Mouse (Mus musculus) neural tube, embryonic 14.5 days (tissue): ENCODE data around the gene Tasp1. TPM values are rescaled to one million over a fixed set of nuclear protein-coding genes. Genes with fewer than 3 reads are reported as not detected.

Experiments
- ATAC-seq: fragments of 200-750 bp; cut with Nextera tagmentation; 2 replicates; pipeline ENCODE4 v1.8.0; 2017; ENCODE audit warnings: low read depth, mild to moderate bottlenecking, moderate TSS enrichment, moderate library complexity
- H3K27ac ChIP-seq: fragments of 300-500 bp; sonication (generic); 2 replicates; pipeline ENCODE4 v1.5.1; 2014; ENCODE audit warnings: low read depth, mild to moderate bottlenecking, control low read depth, low read length, moderate library complexity, mixed read lengths
- H3K27me3 ChIP-seq: fragments of 300-500 bp; sonication (generic); 2 replicates; pipeline ENCODE4 v1.6.1; 2014; ENCODE audit warnings: low read length; ENCODE audit not compliant: control insufficient read depth, insufficient read depth
- H3K36me3 ChIP-seq: fragments of 300-500 bp; sonication (generic); 2 replicates; pipeline ENCODE4 v1.6.1; 2014; ENCODE audit warnings: low read length, mixed read lengths; ENCODE audit not compliant: control insufficient read depth, insufficient read depth
- H3K4me1 ChIP-seq: fragments of 300-500 bp; sonication (generic); 2 replicates; pipeline ENCODE4 v1.6.1; 2014; ENCODE audit warnings: low read length; ENCODE audit not compliant: control insufficient read depth, insufficient read depth
- H3K4me2 ChIP-seq: fragments of 300-500 bp; sonication (generic); 2 replicates; pipeline ENCODE4 v1.6.1; 2014; ENCODE audit warnings: mild to moderate bottlenecking, low read depth, low read length, control low read depth
- H3K4me3 ChIP-seq: fragments of 300-500 bp; sonication (generic); 2 replicates; pipeline ENCODE4 v1.5.1; 2014; ENCODE audit warnings: low read depth, low read length, control low read depth, mixed read lengths
- H3K9ac ChIP-seq: fragments of 300-500 bp; sonication (generic); replicated peaks from 2 replicates; pipeline ENCODE4 v1.6.1; 2014; ENCODE audit warnings: low read depth, mild to moderate bottlenecking, control low read depth, low read length, mixed read lengths
- H3K9me3 ChIP-seq: fragments of 300-500 bp; sonication (generic); 2 replicates; pipeline ENCODE4 v1.6.1; 2016; ENCODE audit warnings: low read length; ENCODE audit not compliant: control insufficient read depth
- WGBS: fragments of 180-500 bp; shearing (Covaris S2); extraction: QIAGEN DNeasy Blood & Tissue Kit; methylation state at CpG from one replicate; pipeline ENCODE4 v1.1.7; 2014; 5-methylcytosine and 5-hydroxymethylcytosine counted together
- polyA plus RNA-seq: library from polyadenylated mRNA; unstranded; fragments of >200 nt; fragmentation: Nextera tagmentation; extraction: Ambion mirVana; gene quantifications from 2 replicates; pipeline ENCODE4 v1.2.1, GENCODE M21; 2014

Tasp1 gene
- polyA plus RNA-seq = 19.0 and 21.9 TPM in 2 replicates

DNA sequence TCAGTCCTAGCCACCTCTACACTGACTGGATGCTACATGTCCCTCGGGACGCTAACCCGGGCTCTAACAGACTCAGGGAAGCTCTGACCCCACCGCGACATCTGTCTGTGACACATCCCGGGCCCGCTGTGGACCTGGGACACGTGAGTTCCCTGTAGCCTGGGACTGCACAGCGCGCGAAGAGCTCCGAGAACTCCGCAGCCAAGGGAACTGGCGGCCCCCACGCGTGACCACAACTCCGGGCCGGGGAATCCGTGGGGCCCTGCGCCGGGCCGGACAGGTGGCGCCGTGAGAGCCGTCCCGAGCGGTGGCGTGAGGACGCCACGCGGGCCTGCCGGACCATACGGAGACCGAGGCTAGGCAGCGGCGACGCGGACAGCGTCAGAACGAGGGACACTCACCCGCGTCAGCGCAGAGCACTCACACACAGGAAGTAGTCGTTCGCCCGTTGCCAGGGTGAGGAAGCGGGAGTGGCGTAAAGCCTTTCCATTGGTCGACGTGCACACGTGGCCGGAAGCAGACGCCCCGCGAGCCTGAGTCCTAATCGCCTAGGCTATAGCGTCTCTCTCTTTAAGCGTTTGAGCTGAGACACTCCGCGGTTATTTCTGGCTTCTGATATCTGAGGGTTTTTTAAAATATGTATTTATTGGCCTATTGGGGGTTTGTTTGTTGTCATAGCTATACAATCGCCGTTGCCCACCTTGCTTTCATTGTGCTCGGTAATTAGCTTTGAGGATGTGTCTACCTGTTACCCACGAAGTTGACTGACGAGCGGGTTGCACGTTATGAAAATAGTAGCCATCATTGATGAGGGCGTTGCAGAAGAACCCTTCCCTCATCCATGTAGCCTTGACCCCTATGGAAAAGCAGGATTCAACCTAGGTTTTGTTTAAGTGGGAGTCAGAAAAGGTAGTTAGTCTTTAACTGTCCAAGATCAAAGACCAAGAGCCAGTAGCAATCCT is at the start of gene Tasp1:
Gene Tasp1, minus strand, starts transcription at position 453 of the 962 bp plus-strand sequence.
- H3K4me1 ChIP-seq = no peaks in the 10 kb centered on the region; the same call in 1 of the 2 replicates
- H3K9me3 ChIP-seq = no peaks in the 10 kb centered on the region
- peak within 1 kb of the TSS; percentile 77 for H3K4me2 ChIP-seq
- H3K4me3 ChIP-seq = peak within 1 kb of the TSS; percentile 87
- peak within 1 kb of the TSS; percentile 78 for H3K9ac ChIP-seq
- no peaks in the 10 kb centered on the region for H3K36me3 ChIP-seq
- H3K27me3 ChIP-seq = no peaks in the 10 kb centered on the region
- ATAC-seq = peak; percentile 100
- H3K27ac ChIP-seq = peak within 1 kb of the TSS; percentile 92
- 2% methylated on average over 68 of the region's 68 CpGs for WGBS

GRCm38 (mm10) chr2:140113851-140114250 is 47.2 kb upstream of the Tasp1 start:
- no peaks in the 10 kb centered on the region for H3K27me3 ChIP-seq
- no peaks in the 10 kb centered on the region for H3K36me3 ChIP-seq
- H3K4me3 ChIP-seq = no peak overlapping the region
- no peaks in the 10 kb centered on the region for H3K9me3 ChIP-seq
- ATAC-seq = no peak
- 92% methylated on average over 8 of the region's 8 CpGs for WGBS
- H3K4me2 ChIP-seq = no peak overlapping the region
- no peaks in the 10 kb centered on the region for H3K4me1 ChIP-seq
- no peak overlapping the region for H3K27ac ChIP-seq
- no peak overlapping the region for H3K9ac ChIP-seq

- no peak overlapping the region for H3K9ac ChIP-seq
- H3K27ac ChIP-seq = no peak overlapping the region
- H3K9me3 ChIP-seq = no peaks in the 10 kb centered on the region
- H3K4me3 ChIP-seq = no peak overlapping the region
- no peaks in the 10 kb centered on the region for H3K27me3 ChIP-seq
- H3K4me1 ChIP-seq = no peaks in the 10 kb centered on the region
- no peaks in the 10 kb centered on the region for H3K36me3 ChIP-seq
- no peak for ATAC-seq
- 50% methylated on average over 1 of the region's 1 CpGs for WGBS
- H3K4me2 ChIP-seq = no peak overlapping the region
Measured at GRCm38 (mm10) chr2:140108945-140109344, 42.3 kb upstream of the Tasp1 start.

DNA sequence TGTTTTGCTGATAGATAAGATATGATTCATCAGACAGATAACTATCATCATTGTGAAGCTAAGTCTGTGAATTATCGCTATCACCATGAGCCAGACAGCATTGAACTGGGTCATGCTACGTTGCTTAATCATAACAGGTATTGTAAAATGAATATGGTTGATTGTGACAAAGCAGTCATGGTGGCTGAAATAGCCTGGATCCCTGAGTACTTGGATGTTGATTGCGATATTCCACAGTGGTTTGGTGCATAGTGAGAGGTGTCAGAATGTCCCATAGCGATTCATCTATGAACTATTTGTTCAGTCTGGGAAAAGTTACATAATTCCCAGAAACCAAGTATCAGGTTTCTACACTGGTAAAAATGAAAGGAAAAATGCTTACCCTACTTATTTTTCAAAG is 41.0 kb upstream of the Tasp1 start:
- no peak for ATAC-seq
- no peaks in the 10 kb centered on the region for H3K27me3 ChIP-seq
- no peak overlapping the region for H3K9ac ChIP-seq
- H3K4me2 ChIP-seq = no peak overlapping the region
- no peaks in the 10 kb centered on the region for H3K9me3 ChIP-seq
- no peak overlapping the region for H3K4me3 ChIP-seq
- H3K27ac ChIP-seq = no peak overlapping the region
- H3K36me3 ChIP-seq = no peaks in the 10 kb centered on the region
- 96% methylated on average over 4 of the region's 4 CpGs for WGBS
- H3K4me1 ChIP-seq = no peaks in the 10 kb centered on the region

GRCm38 (mm10) chr2:140104951-140105350 is 38.3 kb upstream of the Tasp1 start:
- Histone ChIP-seq H3K27me3 (no peaks in the 10 kb centered on the region), H3K4me2 (no peak overlapping the region), H3K36me3 (no peaks in the 10 kb centered on the region), H3K27ac (no peak overlapping the region), H3K9ac (no peak overlapping the region), H3K9me3 (no peaks in the 10 kb centered on the region), H3K4me3 (no peak overlapping the region), H3K4me1 (no peaks in the 10 kb centered on the region)
- ATAC-seq = no peak
- 73% methylated on average over 3 of the region's 3 CpGs for WGBS

DNA sequence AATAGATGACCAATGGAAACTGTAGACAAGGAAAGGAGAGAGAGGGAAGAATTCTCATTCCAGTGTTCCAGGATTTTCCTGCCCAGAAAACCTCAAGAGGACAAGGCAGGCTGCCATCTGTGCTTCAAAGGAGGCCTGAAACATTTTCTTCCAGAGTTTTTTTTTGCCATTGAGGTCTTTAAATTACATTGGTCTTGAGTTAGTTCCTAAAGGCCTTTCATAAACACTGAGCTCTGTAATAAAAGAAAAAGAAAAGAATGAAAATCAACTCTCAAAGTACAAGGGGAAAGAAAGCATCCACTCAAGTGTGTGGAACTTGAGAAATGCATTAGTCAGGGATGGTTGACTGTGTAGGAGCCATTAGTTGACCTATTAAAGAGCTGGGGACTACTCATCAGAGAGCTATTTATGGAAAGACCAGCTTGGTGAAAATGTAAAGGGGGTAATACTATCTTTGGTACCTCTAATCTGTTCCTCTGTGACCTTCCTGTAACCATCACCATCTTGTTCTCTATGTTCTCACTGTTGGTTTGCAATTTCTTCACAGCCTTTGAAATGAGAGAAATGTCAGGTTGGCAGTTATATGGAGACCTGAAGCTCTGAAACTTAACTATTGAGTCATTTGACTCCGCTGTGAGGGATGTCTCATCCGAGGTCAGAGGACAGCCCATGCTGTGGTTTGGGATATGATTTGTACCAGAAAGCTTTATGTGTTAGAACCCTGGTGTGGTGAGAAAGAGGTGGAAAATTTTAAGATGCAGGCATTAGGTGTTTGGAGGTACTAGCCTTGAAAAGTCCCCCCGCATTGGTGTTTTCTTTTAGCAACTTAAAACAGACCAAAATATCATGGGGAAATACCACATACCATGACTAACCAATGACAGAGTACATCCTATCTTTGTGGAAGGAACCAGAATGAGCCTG is 34.2 kb upstream of the Tasp1 start:
- Histone ChIP-seq H3K4me2 (no peak overlapping the region), H3K36me3 (no peaks in the 10 kb centered on the region), H3K27me3 (no peaks in the 10 kb centered on the region), H3K9me3 (no peaks in the 10 kb centered on the region), H3K9ac (no peak overlapping the region), H3K4me1 (no peaks in the 10 kb centered on the region), H3K27ac (no peak overlapping the region), H3K4me3 (no peak overlapping the region)
- 89% methylated on average over 3 of the region's 3 CpGs for WGBS
- no peak for ATAC-seq

DNA sequence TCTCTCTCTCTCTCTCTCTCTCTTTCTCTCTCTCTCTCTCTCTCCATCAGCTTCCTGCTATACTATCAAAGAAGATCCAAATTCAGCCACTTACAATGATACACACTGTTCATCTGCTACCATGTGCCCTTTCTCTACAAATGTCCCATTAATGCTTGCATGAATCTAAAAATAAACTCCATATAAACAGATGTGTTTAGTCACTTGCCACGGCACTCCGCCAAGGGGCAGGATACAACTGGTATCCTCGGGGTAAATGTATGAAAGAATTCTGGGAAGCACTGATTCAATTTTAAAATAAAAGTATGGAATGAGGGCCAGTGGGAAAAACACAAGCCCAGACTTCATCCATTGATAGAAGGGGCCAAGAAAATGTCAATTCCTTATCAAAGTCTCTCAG is 33.4 kb upstream of the Tasp1 start:
- no peak overlapping the region for H3K4me2 ChIP-seq
- 86% methylated on average over 3 of the region's 3 CpGs for WGBS
- H3K9me3 ChIP-seq = no peaks in the 10 kb centered on the region
- no peaks in the 10 kb centered on the region for H3K4me1 ChIP-seq
- no peak for ATAC-seq
- H3K27me3 ChIP-seq = no peaks in the 10 kb centered on the region
- no peaks in the 10 kb centered on the region for H3K36me3 ChIP-seq
- H3K9ac ChIP-seq = no peak overlapping the region
- H3K4me3 ChIP-seq = no peak overlapping the region
- H3K27ac ChIP-seq = no peak overlapping the region

GRCm38 (mm10) chr2:140097131-140097591 is 30.6 kb upstream of the Tasp1 start:
- Histone ChIP-seq H3K4me3 (no peak overlapping the region), H3K4me2 (no peak overlapping the region), H3K27me3 (no peaks in the 10 kb centered on the region), H3K9me3 (no peaks in the 10 kb centered on the region), H3K27ac (no peak overlapping the region), H3K4me1 (no peaks in the 10 kb centered on the region), H3K9ac (no peak overlapping the region), H3K36me3 (no peaks in the 10 kb centered on the region)
- WGBS = 74% methylated on average over 3 of the region's 3 CpGs
- ATAC-seq = no peak
